Mouse (Mus musculus) G1E (cell line): ENCODE data around the gene Hps1.

Source experiments
- CTCF ChIP-seq: IDR thresholded peaks from 2 replicates; pipeline ENCODE4 v1.5.1; 2012; ENCODE audit warnings: low read depth, low read length, inconsistent platforms, mixed read lengths
- TAL1 ChIP-seq: conservative IDR thresholded peaks from 2 replicates; pipeline ENCODE4 v1.6.1; 2012; ENCODE audit warnings: low read depth, low read length, inconsistent platforms, mixed read lengths

DNA sequence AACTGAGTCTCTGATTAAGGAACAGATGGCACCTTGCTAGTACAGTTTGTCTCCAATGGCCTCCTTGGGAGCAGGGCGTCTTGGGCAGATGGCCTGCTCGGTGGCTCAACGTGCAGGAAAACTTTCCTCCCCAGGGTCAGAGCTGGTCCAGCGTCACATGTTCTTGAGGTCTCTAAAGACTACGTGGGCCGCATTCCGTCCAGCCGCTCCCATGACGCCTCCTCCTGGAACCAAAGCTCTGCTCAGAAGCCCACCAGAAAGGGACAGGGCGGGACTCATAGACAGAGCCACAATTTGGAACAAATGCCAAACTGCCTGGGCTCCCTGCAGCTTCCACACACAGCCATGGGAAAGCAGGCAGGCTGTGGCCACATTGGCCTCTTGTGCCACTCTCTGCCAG, 53.0 kb downstream of the Hps1 start:
- TF ChIP-seq TAL1: no peak
- TF ChIP-seq CTCF: no peak
